Mouse (Mus musculus) ES-Bruce4 (cell line): ENCODE results near the gene Coro1a.

Source experiments
- CTCF ChIP-seq: IDR thresholded peaks from one replicate; pipeline ENCODE4 v1.8.1; 2011; ENCODE audit warnings: low read depth, low read length
- EP300 ChIP-seq: IDR thresholded peaks from 2 replicates; pipeline ENCODE4 v1.6.1; 2011; ENCODE audit warnings: low read depth, low read length; ENCODE audit not compliant: insufficient read depth
- POLR2A ChIP-seq: IDR thresholded peaks from one replicate; pipeline ENCODE4 v1.8.1; 2011; ENCODE audit warnings: low read length; ENCODE audit not compliant: insufficient read depth

- TF ChIP-seq POLR2A (no peak), CTCF (no peak), EP300 (0 out of 2 replicates have a peak, but pooled peaks have one; percentile 52)
Observed at GRCm38 (mm10) chr7:126694441-126695051, 13.0 kb downstream of the Coro1a start.
